Mouse (Mus musculus): Measurements from ENCODE around the gene Dnase2a.

Gene Dnase2a

DNA sequence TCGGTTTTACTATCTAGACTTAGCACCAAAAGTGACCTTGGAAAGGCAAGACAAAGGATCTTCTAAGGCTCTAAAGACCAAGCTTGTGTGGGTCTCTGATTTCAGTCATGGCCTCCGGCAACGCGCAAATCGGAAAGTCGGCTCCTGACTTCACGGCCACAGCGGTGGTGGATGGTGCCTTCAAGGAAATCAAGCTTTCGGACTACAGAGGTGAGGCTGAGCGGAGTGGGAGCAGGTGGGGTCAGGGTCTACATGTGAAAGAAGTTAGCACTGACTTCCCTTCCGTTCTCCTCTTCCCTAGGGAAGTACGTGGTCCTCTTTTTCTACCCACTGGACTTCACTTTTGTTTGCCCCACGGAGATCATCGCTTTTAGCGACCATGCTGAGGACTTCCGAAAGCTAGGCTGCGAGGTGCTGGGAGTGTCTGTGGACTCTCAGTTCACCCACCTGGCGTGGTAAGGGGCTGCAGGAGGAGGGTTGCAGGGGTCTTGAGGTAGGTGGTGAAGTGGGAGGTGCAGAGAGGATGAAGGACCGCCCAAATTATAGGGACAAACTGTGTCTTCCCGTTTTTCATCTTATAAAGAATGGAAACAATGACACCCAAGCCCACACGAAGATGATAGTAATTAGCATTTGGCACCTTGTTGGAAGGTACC lies 61.9 kb downstream of the Dnase2a start:
- peak; percentile 34 to 77 for DNase-seq (ENCODE audit: low spot score in 2 of 2)

DNA sequence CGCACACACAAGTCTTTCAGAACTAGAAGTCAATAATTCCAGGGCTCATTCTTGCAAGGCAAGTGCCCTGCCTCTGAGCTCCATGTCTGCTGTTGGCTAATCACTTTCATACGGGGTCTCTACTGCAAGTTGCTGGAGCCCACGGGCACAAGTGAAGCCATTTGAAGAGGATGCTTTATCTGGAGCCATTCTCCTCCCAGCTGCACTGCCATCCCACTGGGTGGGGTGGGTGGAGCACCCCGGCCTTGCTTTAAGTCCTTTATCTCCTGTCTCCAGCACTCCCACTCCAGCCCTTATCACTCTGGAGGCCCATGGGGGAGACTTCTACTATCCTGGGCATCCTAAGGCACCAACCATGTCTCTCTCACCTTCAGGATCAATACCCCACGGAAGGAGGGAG lies 62.6 kb downstream of the Dnase2a start:
- peak; percentile 84 for DNase-seq (ENCODE audit: low spot score in 2 of 2)
